Mouse (Mus musculus) frontal cortex, adult (tissue): Measurements from ENCODE around the gene Chpf.
A peak's percentile ranks its signal among the peaks of the same experiment; 100 is the strongest.

Experiments
- ATAC-seq: cut with Nextera tagmentation; 2 replicates; pipeline ENCODE4 v1.9.2; 2017; ENCODE audit warnings: mild to moderate bottlenecking, moderate library complexity, mixed read lengths; ENCODE audit not compliant: low TSS enrichment

Gene Chpf

GRCm38 (mm10) chr1:75499441-75499840 lies 20.3 kb upstream of the Chpf start:
- ATAC-seq, result no peak

- no peak for ATAC-seq
Measured at GRCm38 (mm10) chr1:75498897-75499296, 19.8 kb upstream of the Chpf start.

- peak; percentile 82 for ATAC-seq
Measured at GRCm38 (mm10) chr1:75494878-75495548, 15.9 kb upstream of the Chpf start.

GRCm38 (mm10) chr1:75492579-75493170 lies 13.6 kb upstream of the Chpf start:
- no peak for ATAC-seq

- ATAC-seq, result no peak
Measured at GRCm38 (mm10) chr1:75490785-75491551, 11.9 kb upstream of the Chpf start.

- peak; percentile 39 for ATAC-seq
Measured at GRCm38 (mm10) chr1:75487405-75488161, 8.5 kb upstream of the Chpf start.

- peak; percentile 16; the same call in 1 of the 2 replicates for ATAC-seq
Measured at GRCm38 (mm10) chr1:75487040-75487404, 7.9 kb upstream of the Chpf start.

GRCm38 (mm10) chr1:75486561-75486960 lies 7.5 kb upstream of the Chpf start:
- 0 out of 2 replicates have a peak, but pooled peaks have one; percentile 10 for ATAC-seq

- no peak for ATAC-seq
Measured at GRCm38 (mm10) chr1:75480735-75481134, 1.6 kb upstream of the Chpf start.

- no peak for ATAC-seq
Measured at GRCm38 (mm10) chr1:75480036-75480435, 929 bp upstream of the Chpf start.

GRCm38 (mm10) chr1:75479635-75479989 lies 505 bp upstream of the Chpf start:
- peak; percentile 4 for ATAC-seq

- no peak for ATAC-seq
Measured at GRCm38 (mm10) chr1:75478497-75478896, 610 bp downstream of the Chpf start.

GRCm38 (mm10) chr1:75477966-75478290 lies 1.2 kb downstream of the Chpf start:
- ATAC-seq, result no peak

- ATAC-seq, result peak; percentile 21
Measured at GRCm38 (mm10) chr1:75477264-75477965, 1.7 kb downstream of the Chpf start.

GRCm38 (mm10) chr1:75476441-75476840 lies 2.7 kb downstream of the Chpf start:
- no peak for ATAC-seq

GRCm38 (mm10) chr1:75469287-75469825 lies 9.8 kb downstream of the Chpf start:
- no peak for ATAC-seq

- peak; percentile 77 for ATAC-seq
Measured at GRCm38 (mm10) chr1:75467215-75467927, 11.7 kb downstream of the Chpf start.

- ATAC-seq, result no peak
Measured at GRCm38 (mm10) chr1:75463652-75464204, 15.4 kb downstream of the Chpf start.

- ATAC-seq, result no peak
Measured at GRCm38 (mm10) chr1:75462636-75463035, 16.5 kb downstream of the Chpf start.

- ATAC-seq, result no peak
Measured at GRCm38 (mm10) chr1:75460297-75460696, 18.8 kb downstream of the Chpf start.
